Mouse (Mus musculus) heart, adult 18-20 months (tissue): ENCODE results near the gene Herc2. TPM values are rescaled to one million over a fixed set of nuclear protein-coding genes. Genes with fewer than 3 reads are reported as not detected.

Experiments
- DNase-seq, 2 experiments: peaks; one replicate each; pipeline ENCODE4 v3.0.0; 2021 to 2022; ENCODE audit warnings: mixed read lengths in 1 of 2
- total RNA-seq, 2 experiments: library from RNA; stranded (reverse); gene quantifications; 2 replicates each; pipeline ENCODE4 v1.2.3; 2021

Herc2 gene
- total RNA-seq, 2 experiments from 2014 or later: 37.6 to 38.2 TPM

- no peak for DNase-seq
Measured at GRCm38 (mm10) chr7:56201483-56202218, 151.7 kb downstream of the Herc2 start.

GRCm38 (mm10) chr7:56202843-56203242, 152.8 kb downstream of the Herc2 start:
- no peak for DNase-seq

- no peak for DNase-seq
Measured at GRCm38 (mm10) chr7:56203286-56203685, 153.3 kb downstream of the Herc2 start.

- no peak for DNase-seq
Measured at GRCm38 (mm10) chr7:56204877-56205276, 154.9 kb downstream of the Herc2 start.

- no peak for DNase-seq
Measured at GRCm38 (mm10) chr7:56220811-56221210, 170.8 kb downstream of the Herc2 start.

- no peak for DNase-seq
Measured at GRCm38 (mm10) chr7:56235794-56236423, 185.9 kb downstream of the Herc2 start.

- no peak for DNase-seq
Measured at GRCm38 (mm10) chr7:56236617-56237016, 186.6 kb downstream of the Herc2 start.

GRCm38 (mm10) chr7:56239543-56239942, 189.5 kb downstream of the Herc2 start, which contains the start of gene Oca2:
TSS of gene Oca2 (plus strand) at chr7:56239760.
- DNase-seq: no peak

GRCm38 (mm10) chr7:56254568-56254967, 204.6 kb downstream of the Herc2 start:
- DNase-seq: no peak

GRCm38 (mm10) chr7:56257875-56258441, 208.0 kb downstream of the Herc2 start:
- DNase-seq: no peak

GRCm38 (mm10) chr7:56277506-56277905, 227.5 kb downstream of the Herc2 start:
- DNase-seq: no peak

Other genes with a start within 250 kb of the Herc2 start
- gene Cyfip1, start 208.5 kb upstream of the Herc2 start, total RNA-seq: 10 to 100 TPM; 29.6 to 35.5 TPM
- 10 to 100 TPM; 38.8 to 40.0 TPM for gene Nipa2, start 87.7 kb upstream of the Herc2 start, total RNA-seq
- gene Nipa1, start 30.2 kb upstream of the Herc2 start, total RNA-seq: 1 to 10 TPM; 7.7 to 7.9 TPM
- not detected for gene Oca2, start 189.6 kb downstream of the Herc2 start, total RNA-seq